Mouse (Mus musculus) urinary bladder, postnatal 10 days (tissue): Measurements from ENCODE around the gene Ctdsp2.

ENCODE experiments used
- DNase-seq: peaks from one replicate; pipeline ENCODE4 v3.0.0; 2022; ENCODE audit warnings: low spot score

Gene Ctdsp2

DNA sequence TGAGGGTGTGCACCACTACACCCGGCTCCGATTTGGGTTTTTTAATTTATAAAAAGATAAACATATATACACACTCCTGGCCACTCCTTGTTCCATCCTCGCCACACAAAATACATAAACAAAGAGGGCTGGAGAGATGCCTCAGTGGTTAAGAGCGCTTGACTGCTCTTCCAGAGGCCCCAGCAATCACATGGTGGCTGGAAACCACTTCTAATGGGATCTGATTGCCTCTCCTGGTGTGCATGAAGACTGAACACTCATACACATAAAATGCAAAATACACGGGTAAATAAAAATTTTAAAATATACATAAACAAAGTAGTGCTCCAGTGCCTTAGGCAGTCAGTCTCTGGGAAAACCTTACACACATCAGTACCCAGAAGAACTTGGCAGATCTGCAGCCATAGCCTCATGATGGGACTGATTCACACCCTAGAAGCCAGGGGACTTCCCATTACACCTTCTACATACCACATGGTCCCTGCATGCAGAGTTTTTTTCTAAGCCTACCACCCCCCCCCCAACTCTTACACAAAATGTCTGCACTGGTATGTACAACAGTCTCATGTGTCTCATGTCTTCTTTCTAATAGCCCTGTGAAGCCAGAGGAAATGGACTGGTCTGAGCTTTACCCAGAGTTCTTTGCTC is 64.1 kb downstream of the Ctdsp2 start:
- DNase-seq, result no peak

- no peak for DNase-seq
Measured at GRCm38 (mm10) chr10:127043187-127043586, 64.7 kb downstream of the Ctdsp2 start.

GRCm38 (mm10) chr10:127047954-127048353 is 69.4 kb downstream of the Ctdsp2 start, which contains the start of gene Cyp27b1:
Cyp27b1 (plus strand) TSS chr10:127048250.
- DNase-seq, result no peak

- DNase-seq, result no peak
Measured at GRCm38 (mm10) chr10:127048608-127049394, 70.3 kb downstream of the Ctdsp2 start.
